In the genomic region with DNA sequence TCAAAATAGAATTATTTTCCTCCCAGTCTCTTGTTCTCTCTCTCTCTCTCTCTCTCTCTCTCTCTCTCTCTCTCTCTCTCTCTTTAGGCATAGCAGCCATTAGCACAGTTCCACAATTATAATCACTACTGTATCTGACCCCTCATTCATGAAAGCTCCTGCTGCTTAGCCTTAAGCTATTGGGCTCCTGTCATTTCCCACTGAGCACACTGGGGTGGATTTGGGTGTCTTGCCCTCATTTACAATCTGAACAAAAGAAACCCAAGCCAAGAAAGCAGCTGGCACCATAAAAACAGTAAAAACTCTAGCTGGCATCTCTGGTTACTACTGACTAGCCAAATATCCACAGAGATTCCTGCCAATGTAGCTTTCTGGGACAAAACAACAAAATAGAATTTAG, we compare ENCODE assay signal across 16 mouse cellular contexts.
A peak's percentile ranks its signal among the peaks of the same experiment; 100 is the strongest.
DNase-seq lines count a peak whose midpoint lies in the region; ATAC-seq lines count a peak whose summit lies in the region.
"Had no signal": no experiment of that assay in that cellular context is flagged by ENCODE, and none has a peak within 500 bp of the region (broad histone marks: within the 10 kb centered on the region; RNA-seq: fewer than 3 reads in every experiment).

No protein-coding gene starts in this region.

- H3K4me3 ChIP-seq in neural tube, embryonic 13.5 days = no peak overlapping the region
- no peak overlapping the region for H3K4me3 ChIP-seq in heart, embryonic 11.5 days (ENCODE audit: low read depth, low read length)
- H3K4me3 ChIP-seq: heart, adult 2 months; limb, embryonic 13.5 days had no signal

- H3K9me3 ChIP-seq in neural tube, embryonic 13.5 days = no peaks in the 10 kb centered on the region
- H3K9me3 ChIP-seq in heart, embryonic 11.5 days (replicated peaks; ENCODE audit: control insufficient read depth, low read length) = no peaks in the 10 kb centered on the region
- H3K9me3 ChIP-seq: limb, embryonic 13.5 days had no signal

- no peak overlapping the region for H3K4me2 ChIP-seq in neural tube, embryonic 13.5 days
- H3K4me2 ChIP-seq in heart, embryonic 11.5 days = no peak overlapping the region
- H3K4me2 ChIP-seq: limb, embryonic 13.5 days had no signal

- DNase-seq in cerebellum, adult 11-12 months = peak; percentile 6
- no peak for DNase-seq in cerebellum, adult 8-10 months
- peak; percentile 29 to 75 for DNase-seq in layer of hippocampus, postnatal 14 days (ENCODE audit: low spot score in 2 of 2)
- DNase-seq in layer of hippocampus, adult 8-10 months (ENCODE audit: low spot score in 2 of 2) = no peak
- DNase-seq in cerebellum, postnatal 10 days = peak; percentile 68 to 84
- no peak for DNase-seq in lung, postnatal 25 days (ENCODE audit: low spot score)
- DNase-seq: adrenal gland, postnatal 36 days; heart, adult 2 months; heart, postnatal 4 days; kidney, adult 9 months; lung, adult 18-20 months; right cerebral cortex, postnatal 14 days; thymus, postnatal 14 days had no signal

- peak; percentile 90 for ATAC-seq in neural tube, embryonic 13.5 days (ENCODE audit: low read depth)
- ATAC-seq in heart, embryonic 11.5 days (replicated peaks; ENCODE audit: insufficient number of reproducible peaks, low FRiP score, low TSS enrichment) = no peak

- H3K9ac ChIP-seq in neural tube, embryonic 13.5 days = no peak overlapping the region
- no peak overlapping the region for H3K9ac ChIP-seq in heart, embryonic 11.5 days (ENCODE audit: low read depth, low read length)
- H3K9ac ChIP-seq: limb, embryonic 13.5 days had no signal

- H3K4me1 ChIP-seq in neural tube, embryonic 13.5 days (replicated peaks) = no peaks in the 10 kb centered on the region
- H3K4me1 ChIP-seq in heart, embryonic 11.5 days (ENCODE audit: control insufficient read depth, insufficient read depth, low read length) = no peaks in the 10 kb centered on the region
- H3K4me1 ChIP-seq: limb, embryonic 13.5 days had no signal

- no peaks in the 10 kb centered on the region for H3K27me3 ChIP-seq in neural tube, embryonic 13.5 days
- no peaks in the 10 kb centered on the region for H3K27me3 ChIP-seq in heart, embryonic 11.5 days (ENCODE audit: control insufficient read depth, insufficient read depth, low read length)
- H3K27me3 ChIP-seq: limb, embryonic 13.5 days had no signal

- no peaks in the 10 kb centered on the region for H3K36me3 ChIP-seq in neural tube, embryonic 13.5 days
- no peaks in the 10 kb centered on the region for H3K36me3 ChIP-seq in heart, embryonic 11.5 days (ENCODE audit: control insufficient read depth, insufficient read depth, low read length)
- H3K36me3 ChIP-seq: limb, embryonic 13.5 days had no signal

- no peak overlapping the region for H3K27ac ChIP-seq in neural tube, embryonic 13.5 days (replicated peaks)
- H3K27ac ChIP-seq in heart, embryonic 11.5 days (ENCODE audit: low read depth, low read length) = no peak overlapping the region
- H3K27ac ChIP-seq: heart, adult 2 months; limb, embryonic 13.5 days had no signal

Comparison
In these comparisons a context has a peak if more than half of its experiments do, and no peak if none do; other contexts are left out.
1. DNase-seq: peak in cerebellum, adult 11-12 months (single experiment), layer of hippocampus, postnatal 14 days (2 of 2) and cerebellum, postnatal 10 days (2 of 2); none in cerebellum, adult 8-10 months (single experiment), layer of hippocampus, adult 8-10 months (0 of 2) and lung, postnatal 25 days (single experiment).